Mouse (Mus musculus): ENCODE results near the gene Mterf2. TPM values are rescaled to one million over a fixed set of nuclear protein-coding genes. Genes with fewer than 3 reads are reported as not detected.

The Mterf2 gene
- polyA plus RNA-seq (2012): 0.97 and 1.1 TPM in 2 replicates

GRCm38 (mm10) chr10:85127395-85128287, at the start of gene Mterf2:
Gene Mterf2, minus strand, starts transcription at chr10:85128027.

GRCm38 (mm10) chr10:85102247-85103084, 25.4 kb downstream of the Mterf2 start, which contains the start of the genes Fhl4 and Tmem263:
Gene Fhl4, minus strand, starts transcription at chr10:85102495.
Gene Tmem263, plus strand, starts transcription at chr10:85102627.

Other genes with a start within 250 kb of the Mterf2 start
- gene Ric8b, start 210.4 kb downstream of the Mterf2 start, polyA plus RNA-seq (2012): 1.8 and 3.6 TPM in 2 replicates
- gene Fhl4, start 25.5 kb downstream of the Mterf2 start, polyA plus RNA-seq (2012): 0.06 and 0.17 TPM in 2 replicates
- gene Tmem263, start 25.4 kb downstream of the Mterf2 start, polyA plus RNA-seq (2012): 16.2 and 17.6 TPM in 2 replicates
- 20.7 and 26.2 TPM in 2 replicates for gene Cry1, start 57.0 kb upstream of the Mterf2 start, polyA plus RNA-seq (2012)

Data from megakaryocyte-erythroid progenitor cell, adult 5 weeks (primary cell).